Mouse (Mus musculus) E14TG2a.4 (cell line): Measurements from ENCODE around the gene Kbtbd12.

Experiments used
- CTCF ChIP-seq: conservative IDR thresholded peaks from 2 replicates; pipeline ENCODE4 v1.5.1; 2014; ENCODE audit warnings: low read length
- NANOG ChIP-seq: IDR thresholded peaks from 2 replicates; pipeline ENCODE4 v1.6.1; 2014; ENCODE audit warnings: borderline replicate concordance, low read length, mixed read lengths

GRCm38 (mm10) chr6:88513984-88514383, 123.8 kb downstream of the Kbtbd12 start:
- TF ChIP-seq CTCF (no peak), NANOG (no peak)
